Mouse (Mus musculus): ENCODE measurements at regions not wholly inside any gene's neighbourhood (a gene's known extent, or its start where the extent isn't known, plus 50 kb on each side); places are given as distances from the start of the nearest gene placed in this dataset.

- no peak for DNase-seq (ENCODE audit: extremely low read depth, low read depth)
Observed at GRCm38 (mm10) chr8:25341225-25341624, 517.1 kb upstream of the Adam5 start.

GRCm38 (mm10) chr8:25340729-25341128 is 516.6 kb upstream of the Adam5 start:
- no peak for DNase-seq (ENCODE audit: extremely low read depth, low read depth)

- DNase-seq (ENCODE audit: extremely low read depth, low read depth): no peak
Observed at GRCm38 (mm10) chr8:25332120-25332607, 508.0 kb upstream of the Adam5 start.

- DNase-seq (ENCODE audit: extremely low read depth, low read depth): no peak
Observed at GRCm38 (mm10) chr8:25331161-25331776, 507.1 kb upstream of the Adam5 start.

GRCm38 (mm10) chr8:25329791-25330190 is 505.6 kb upstream of the Adam5 start:
- DNase-seq (ENCODE audit: extremely low read depth, low read depth): no peak

DNA sequence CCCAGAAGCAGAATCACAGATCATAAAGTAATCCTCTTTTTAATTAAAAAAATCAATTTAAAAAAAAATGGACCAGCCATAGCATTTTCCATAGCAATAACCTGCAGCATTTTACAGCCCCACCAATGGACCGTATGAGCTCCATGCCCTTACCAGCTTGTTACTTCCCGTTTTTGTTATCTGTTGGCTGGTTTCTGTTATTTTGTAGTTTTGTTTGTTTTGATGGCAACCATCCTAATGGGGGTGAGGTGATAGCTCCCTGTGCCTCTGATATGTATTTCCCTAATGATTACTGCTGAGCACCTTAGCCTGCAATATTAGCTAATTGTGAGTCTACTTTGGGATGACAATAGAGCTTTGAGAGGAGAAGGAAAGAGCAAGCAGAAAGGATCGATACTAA is 504.1 kb upstream of the Adam5 start:
- DNase-seq (ENCODE audit: extremely low read depth, low read depth): peak; percentile 64

- DNase-seq (ENCODE audit: extremely low read depth, low read depth): no peak
Observed at GRCm38 (mm10) chr8:25326930-25327329, 502.8 kb upstream of the Adam5 start.

GRCm38 (mm10) chr8:25326257-25326656 is 502.1 kb upstream of the Adam5 start:
- DNase-seq (ENCODE audit: extremely low read depth, low read depth): no peak

DNA sequence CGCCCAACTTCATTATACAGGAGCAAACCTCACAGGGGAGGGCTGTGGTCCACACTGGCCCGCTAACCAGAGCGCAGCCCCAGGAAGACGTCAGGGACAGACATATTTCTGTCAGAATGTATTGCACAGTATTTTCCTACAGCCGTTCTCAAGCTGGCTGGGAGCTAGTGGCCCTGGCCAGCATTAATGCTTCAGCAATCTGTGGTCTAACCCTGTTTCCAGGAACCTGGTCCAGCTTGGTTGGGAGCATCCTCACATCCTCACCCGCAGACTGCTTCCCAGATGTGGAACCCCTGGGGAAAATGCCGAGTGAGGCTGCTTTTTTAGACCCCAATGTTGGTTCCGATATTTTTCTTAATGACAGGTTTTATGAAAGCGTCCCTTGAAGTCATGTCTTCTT is 500.6 kb upstream of the Adam5 start:
- DNase-seq (ENCODE audit: extremely low read depth, low read depth): no peak

DNA sequence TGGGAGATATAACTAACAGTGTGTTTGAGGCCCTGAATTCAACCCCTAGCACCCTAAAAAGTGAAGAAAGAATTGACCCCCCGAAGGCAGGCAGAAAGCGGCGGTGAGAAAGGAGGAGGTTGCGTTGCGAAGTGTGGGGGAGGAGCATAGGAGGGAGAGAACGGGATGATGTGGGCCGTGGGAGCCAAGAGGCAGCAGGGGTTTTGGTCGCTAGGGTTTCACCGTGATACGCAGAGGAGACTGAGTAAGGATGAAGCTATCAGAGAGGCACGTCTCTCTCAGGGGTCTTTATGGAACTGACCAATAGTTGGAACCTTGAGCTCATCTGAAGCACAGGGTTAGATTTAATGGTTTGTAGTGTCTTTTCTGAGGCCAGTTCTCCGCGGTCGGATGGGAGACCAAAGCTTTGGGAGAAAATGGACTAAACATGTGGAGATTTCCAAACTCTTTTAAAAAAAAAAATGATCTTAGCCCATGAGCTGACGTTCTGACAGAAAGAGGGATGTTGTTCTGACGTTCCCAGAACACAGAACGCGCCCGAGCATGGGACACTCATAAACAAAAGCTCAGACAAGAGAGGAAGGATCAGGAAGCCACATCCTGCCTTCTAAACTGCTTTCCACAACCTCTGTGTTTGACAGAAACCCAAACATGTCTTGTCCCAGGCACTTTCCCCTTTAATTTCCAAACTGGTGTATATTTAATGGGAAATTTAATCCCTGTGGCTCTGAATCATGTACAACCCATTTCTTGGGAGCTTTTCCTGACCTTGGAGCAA is 499.7 kb upstream of the Adam5 start:
- no peak for DNase-seq (ENCODE audit: extremely low read depth, low read depth)

DNA sequence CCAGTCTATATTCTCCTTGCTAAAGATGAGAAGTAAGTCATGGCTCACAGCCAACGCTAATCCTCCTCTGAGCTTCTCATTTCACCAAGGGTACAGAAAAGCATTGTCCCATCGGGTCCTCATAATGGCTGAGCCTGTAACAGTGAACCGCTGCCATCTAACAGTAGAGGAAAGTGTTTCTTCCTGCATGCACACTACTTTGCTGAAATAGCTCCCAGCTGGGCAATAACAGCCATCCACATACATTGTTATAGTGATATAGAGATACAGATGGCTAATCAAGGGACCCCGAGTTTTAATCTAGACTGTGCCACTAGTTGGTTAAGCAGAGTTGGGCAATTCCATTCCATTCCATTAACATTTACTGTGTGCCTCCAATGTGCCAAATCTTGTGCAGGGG is 492.2 kb upstream of the Adam5 start:
- DNase-seq (ENCODE audit: extremely low read depth, low read depth): no peak

- no peak for DNase-seq (ENCODE audit: extremely low read depth, low read depth)
Observed at GRCm38 (mm10) chr8:25311811-25312533, 487.8 kb upstream of the Adam5 start.

DNA sequence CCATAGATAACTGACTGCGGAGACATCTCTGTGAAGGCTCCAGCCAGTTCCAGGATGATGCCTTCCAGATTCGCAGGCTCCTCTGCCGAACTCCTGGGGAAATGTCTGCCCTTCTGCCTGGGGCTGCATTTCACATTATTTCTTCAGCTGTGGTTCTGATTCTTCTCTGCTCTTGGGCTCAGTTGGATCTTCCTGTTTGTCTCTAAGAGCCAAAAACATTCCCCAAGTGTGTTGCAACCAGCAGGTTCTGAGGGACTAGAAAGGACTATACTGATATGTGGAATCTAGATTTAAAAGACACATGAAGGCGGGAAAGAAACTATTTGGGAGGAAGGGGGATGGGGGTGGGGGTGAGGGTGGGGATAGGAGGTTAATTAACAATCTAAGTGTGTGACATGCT is 483.8 kb upstream of the Adam5 start:
- DNase-seq (ENCODE audit: extremely low read depth, low read depth): no peak

DNA sequence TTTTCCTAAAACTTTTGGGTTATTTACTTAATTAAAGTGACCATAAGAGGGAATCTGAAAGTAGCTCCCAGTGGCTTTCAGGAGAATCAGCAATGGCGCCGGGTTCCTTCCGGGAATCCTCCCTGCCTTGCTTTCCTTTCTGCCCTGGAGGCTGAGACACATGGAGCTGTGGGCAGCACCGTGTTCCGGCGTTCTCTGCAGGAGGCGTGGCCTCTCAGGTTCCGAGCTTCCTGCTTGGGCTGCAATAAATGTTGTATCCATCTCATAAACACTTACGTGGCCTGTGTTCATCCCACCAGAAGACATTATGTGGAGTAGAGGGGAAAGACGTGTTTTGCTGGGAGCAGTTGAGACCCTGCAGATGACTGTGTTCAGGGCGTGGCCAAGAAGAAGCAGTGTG is 483.3 kb upstream of the Adam5 start:
- no peak for DNase-seq (ENCODE audit: extremely low read depth, low read depth)

GRCm38 (mm10) chr8:25306769-25307491 is 482.8 kb upstream of the Adam5 start:
- no peak for DNase-seq (ENCODE audit: extremely low read depth, low read depth)

All from MEL-GATA-1-ER (cell line).